In the genomic region with DNA sequence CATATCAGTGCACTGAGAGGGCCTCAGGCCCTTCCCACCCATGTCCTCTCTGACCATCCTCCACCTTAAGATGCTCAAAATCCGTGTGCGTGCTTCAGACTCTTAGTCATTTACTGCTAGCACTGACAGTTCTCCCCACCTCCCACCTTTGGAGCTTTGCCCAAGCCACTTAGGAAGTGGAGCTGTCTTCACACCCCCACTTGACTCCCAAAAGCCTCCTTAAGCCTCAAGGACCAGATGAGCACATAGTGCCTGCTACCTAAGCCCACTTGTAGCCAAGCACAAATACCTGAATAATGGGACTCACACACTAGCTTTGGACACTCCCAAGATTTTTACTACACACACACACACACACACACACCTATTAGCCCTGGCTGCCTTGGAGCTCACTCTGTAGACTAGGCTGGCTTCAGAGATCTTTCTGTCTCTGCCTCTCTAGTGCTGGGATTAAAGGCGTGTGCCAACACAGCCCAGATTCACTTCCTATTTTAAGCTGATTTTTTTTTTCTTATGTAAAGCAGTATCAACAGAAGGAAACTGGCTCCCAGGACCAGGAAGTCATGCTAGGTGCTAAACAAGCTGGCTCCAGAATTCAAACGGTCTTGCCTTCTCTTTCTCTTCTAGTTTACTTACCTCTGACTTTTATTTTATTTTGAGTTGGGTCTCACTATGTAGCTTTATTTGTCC, we compare ENCODE assay signal across 14 mouse cellular contexts. TPM values are rescaled to one million over a fixed set of nuclear protein-coding genes. Genes with fewer than 3 reads are reported as not detected.
DNase-seq lines count a peak whose midpoint lies in the region; ATAC-seq and TF ChIP-seq lines count a peak whose summit lies in the region.
"Had no signal": no experiment of that assay in that cellular context is flagged by ENCODE, and none has a peak within 500 bp of the region (broad histone marks: within the 10 kb centered on the region; RNA-seq: fewer than 3 reads in every experiment).

No protein-coding gene starts in this region.

- no peak overlapping the region for H3K4me2 ChIP-seq in lung, embryonic 14.5 days
- H3K4me2 ChIP-seq: neural tube, embryonic 13.5 days had no signal

- TF ChIP-seq CTCF in lung, embryonic 14.5 days (IDR thresholded peaks at IDR 0.05; ENCODE audit: low read depth) = no peak

- no peak overlapping the region for H3K4me3 ChIP-seq in lung, embryonic 14.5 days (ENCODE audit: low read depth, low read length)
- H3K4me3 ChIP-seq: limb, embryonic 10.5 days; midbrain, embryonic 10.5 days; neural tube, embryonic 13.5 days had no signal

- no peaks in the 10 kb centered on the region for H3K9me3 ChIP-seq in lung, embryonic 14.5 days (ENCODE audit: low read depth, low read length)
- H3K9me3 ChIP-seq: limb, embryonic 10.5 days; midbrain, embryonic 10.5 days; neural tube, embryonic 13.5 days had no signal

- WGBS in lung, embryonic 14.5 days = 54% methylated on average over 4 of the region's 4 CpGs

- H3K9ac ChIP-seq in lung, embryonic 14.5 days = no peak overlapping the region
- H3K9ac ChIP-seq: neural tube, embryonic 13.5 days had no signal

- intact Hi-C loops in left cerebral cortex, postnatal 36 days (cut with DNase I) = no loop called here
- intact Hi-C loops in left cerebral cortex, postnatal 10 days (cut with DNase I) = no loop called here

- DNase-seq in cerebellum, adult 11-12 months = peak; percentile 42
- no peak for DNase-seq in cerebellum, postnatal 36 days
- DNase-seq in left cerebral cortex, postnatal 36 days (ENCODE audit: low spot score in 2 of 2) = peak; percentile 26 to 30
- no peak for DNase-seq in left cerebral cortex, postnatal 10 days (ENCODE audit: extremely low spot score in 1 of 2, low spot score in 2 of 2)
- peak; percentile 76 for DNase-seq in lung, embryonic 14.5 days
- DNase-seq in skeletal muscle tissue, adult 2 months (ENCODE audit: low read depth, low spot score) = peak; percentile 24
- DNase-seq in thymus, postnatal 0 days (ENCODE audit: low spot score) = no peak
- DNase-seq in gastrocnemius, adult 8-10 months (ENCODE audit: low spot score in 2 of 2) = no peak
- DNase-seq: adrenal gland, postnatal 10 days; heart, adult 18-20 months; thymus, postnatal 14 days had no signal

- H3K4me1 ChIP-seq in lung, embryonic 14.5 days (ENCODE audit: insufficient read depth) = peaks cover 9% of the 10 kb centered on the region; the same call in 1 of the 2 replicates

- no peaks in the 10 kb centered on the region for H3K36me3 ChIP-seq in lung, embryonic 14.5 days (ENCODE audit: insufficient read depth)
- H3K36me3 ChIP-seq: limb, embryonic 10.5 days; neural tube, embryonic 13.5 days had no signal

- no peaks in the 10 kb centered on the region for H3K27me3 ChIP-seq in lung, embryonic 14.5 days (ENCODE audit: insufficient read depth, low read length)
- H3K27me3 ChIP-seq: neural tube, embryonic 13.5 days had no signal

- no peak overlapping the region for H3K27ac ChIP-seq in lung, embryonic 14.5 days (ENCODE audit: low read depth)
- H3K27ac ChIP-seq: limb, embryonic 10.5 days; midbrain, embryonic 10.5 days; neural tube, embryonic 13.5 days had no signal

- peak; percentile 71 for ATAC-seq in lung, embryonic 14.5 days (ENCODE audit: insufficient read depth)

RNA-seq across cellular contexts. Expression of a gene that starts 9.6 kb away (rescaled TPM):
- total RNA-seq in left cerebral cortex, postnatal 36 days (2021) = 10 to 100 TPM; 31.8 to 33.8 TPM
- 10 to 100 TPM; 44.2 to 46.4 TPM for total RNA-seq in left cerebral cortex, postnatal 10 days (2021)
- polyA plus RNA-seq in lung, embryonic 14.5 days (2014; fragmentation: Nextera tagmentation; extraction: Ambion mirVana) = 9.8 and 10.6 TPM in 2 replicates
- 14.5 and 16.8 TPM in 2 replicates for polyA plus RNA-seq in thymus, postnatal 0 days (2015; fragmentation: Nextera tagmentation; extraction: Ambion mirVana)
- 1 to 10 TPM; 2.9 to 4.5 (median 3.8) TPM for total RNA-seq in gastrocnemius, adult 8-10 months (2022)

RNA-seq across cellular contexts. Expression of a gene that starts 13.9 kb away (rescaled TPM):
- total RNA-seq in left cerebral cortex, postnatal 36 days (2021) = 10 to 100 TPM; 21.3 to 23.5 TPM
- total RNA-seq in left cerebral cortex, postnatal 10 days (2021) = 10 to 100 TPM; 22.3 to 23.6 TPM
- 60.7 and 64.7 TPM in 2 replicates for polyA plus RNA-seq in lung, embryonic 14.5 days (2014; fragmentation: Nextera tagmentation; extraction: Ambion mirVana)
- 83.7 and 93.0 TPM in 2 replicates for polyA plus RNA-seq in thymus, postnatal 0 days (2015; fragmentation: Nextera tagmentation; extraction: Ambion mirVana)
- 1 to 10 TPM; 2.4 to 3.8 (median 3.0) TPM for total RNA-seq in gastrocnemius, adult 8-10 months (2022)

Comparison
In these comparisons a context has a peak if more than half of its experiments do, and no peak if none do; other contexts are left out.
1. DNase-seq: peak in cerebellum, adult 11-12 months (single experiment), left cerebral cortex, postnatal 36 days (2 of 2), lung, embryonic 14.5 days (single experiment) and skeletal muscle tissue, adult 2 months (single experiment); none in cerebellum, postnatal 36 days (0 of 2), left cerebral cortex, postnatal 10 days (0 of 2), thymus, postnatal 0 days (single experiment) and gastrocnemius, adult 8-10 months (0 of 2).
2. RNA of a gene that starts 9.6 kb away (total RNA-seq): 44.2 to 46.4 TPM in left cerebral cortex, postnatal 10 days and 31.8 to 33.8 TPM in left cerebral cortex, postnatal 36 days; 2.9 to 4.5 TPM in gastrocnemius, adult 8-10 months; every median in the first group is over 4 times any median in the second.
3. RNA of a gene that starts 13.9 kb away (total RNA-seq): 22.3 to 23.6 TPM in left cerebral cortex, postnatal 10 days and 21.3 to 23.5 TPM in left cerebral cortex, postnatal 36 days; 2.4 to 3.8 TPM in gastrocnemius, adult 8-10 months; every median in the first group is over 4 times any median in the second.